Mouse (Mus musculus): ENCODE measurements around the gene Samhd1. TPM values are rescaled to one million over a fixed set of nuclear protein-coding genes. Genes with fewer than 3 reads are reported as not detected.

The Samhd1 gene
- 710 TPM for polyA plus RNA-seq (2017; shearing (Covaris generic))

DNA sequence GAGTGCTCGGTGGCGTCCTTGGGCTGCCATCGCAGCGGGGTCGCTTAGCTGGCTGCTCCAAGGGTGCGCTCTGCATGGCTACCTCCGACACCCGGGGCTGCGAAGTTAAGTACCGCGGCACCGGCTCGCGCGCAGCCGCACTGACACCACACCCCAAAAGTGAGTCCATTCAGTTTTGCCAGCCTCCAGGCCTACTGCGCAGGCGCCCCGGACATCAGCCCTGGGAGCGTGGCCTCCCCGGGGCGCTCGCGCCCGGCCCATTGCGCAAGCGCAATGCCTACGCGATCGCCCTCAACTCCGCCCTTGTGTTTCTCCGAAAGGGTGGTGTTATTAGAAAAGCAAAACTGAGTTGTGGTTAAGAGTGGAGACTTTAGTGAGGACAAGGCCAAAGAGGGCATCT is at the start of gene Samhd1:
Samhd1 (minus strand) TSS at position 252 of the 400 bp plus-strand sequence.

DNA sequence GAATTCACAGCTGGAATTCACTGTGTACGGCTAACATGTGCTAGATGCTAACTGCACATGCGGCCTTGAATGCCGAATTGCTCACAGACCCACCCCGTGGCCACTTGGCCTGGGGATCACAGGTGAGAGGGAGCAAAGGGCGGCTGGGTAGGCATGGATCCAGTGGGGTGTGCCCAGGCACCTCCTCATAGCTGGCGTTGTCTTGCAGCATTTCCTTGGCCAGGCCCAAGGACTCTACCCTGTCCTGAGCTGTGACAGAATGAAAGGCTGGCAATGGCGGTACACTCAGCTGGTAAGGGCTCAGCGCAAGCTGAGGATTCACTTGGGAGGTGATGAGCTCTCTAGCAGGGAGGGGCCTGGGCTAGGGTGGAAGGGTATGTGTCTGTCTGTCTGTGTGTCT is 48.3 kb downstream of the Samhd1 start, which contains the start of gene Tldc2:
Tldc2 (plus strand) TSS at position 260 of the 400 bp plus-strand sequence.

DNA sequence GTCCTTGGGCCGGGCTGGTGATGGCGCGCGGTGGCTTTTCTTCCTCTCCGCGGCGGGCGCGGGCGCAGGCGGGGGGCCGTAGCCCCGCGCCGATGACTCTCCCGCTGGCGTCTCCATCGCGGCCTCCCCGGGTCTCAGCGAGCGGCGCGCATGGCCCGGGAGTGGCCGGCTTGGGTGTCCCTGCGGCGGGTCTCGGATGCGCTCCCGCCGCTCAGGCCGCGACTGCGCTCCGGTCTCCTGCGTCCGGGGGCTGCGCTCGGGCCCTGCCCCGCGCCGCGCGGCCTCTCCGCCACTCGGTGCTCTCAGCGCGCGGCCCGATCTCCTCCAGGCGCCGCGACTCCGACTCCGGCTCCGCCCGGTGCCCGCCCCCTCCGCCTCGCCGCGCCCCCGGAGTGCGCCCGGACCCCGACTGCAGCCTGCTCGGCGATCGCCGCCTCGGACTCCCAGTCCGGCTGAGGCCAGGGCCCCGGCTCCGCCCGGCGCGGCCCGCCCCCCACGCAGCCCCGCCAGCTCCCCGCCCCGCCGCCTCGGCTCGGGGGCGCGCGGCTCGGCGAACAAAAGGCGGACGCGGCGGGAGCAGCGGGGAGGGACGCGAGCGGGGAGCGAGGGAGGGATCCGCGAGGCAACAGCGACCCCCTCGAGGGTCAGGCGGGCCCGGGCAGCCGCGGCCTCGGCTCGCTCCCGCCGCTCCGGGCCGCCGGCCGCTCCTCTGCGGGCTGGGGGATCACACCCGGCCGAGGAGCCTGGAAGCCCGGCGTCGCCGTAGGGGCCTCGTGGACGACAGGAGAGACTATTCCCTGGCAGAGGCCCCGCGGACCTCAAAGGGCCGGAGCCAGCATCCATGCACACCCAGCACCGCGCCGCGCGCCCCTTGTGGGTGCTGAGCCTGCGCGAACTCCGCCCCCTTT is 56.0 kb downstream of the Samhd1 start, which contains the start of gene Soga1:
Soga1 (minus strand) TSS at position 462 of the 908 bp plus-strand sequence.

Other genes starting within 250 kb of the Samhd1 start
- gene Sla2, start 248.1 kb downstream of the Samhd1 start, polyA plus RNA-seq (2017; shearing (Covaris generic)), result 63.0 TPM
- gene Ndrg3, start 143.2 kb downstream of the Samhd1 start, polyA plus RNA-seq (2017; shearing (Covaris generic)), result 189 TPM
- gene Dsn1, start 128.1 kb downstream of the Samhd1 start, polyA plus RNA-seq (2017; shearing (Covaris generic)), result 14.5 TPM
- 0.02 TPM for gene Soga1, start 56.0 kb downstream of the Samhd1 start, polyA plus RNA-seq (2017; shearing (Covaris generic))
- not detected for gene Tldc2, start 48.2 kb downstream of the Samhd1 start, polyA plus RNA-seq (2017; shearing (Covaris generic))
- gene Rbl1, start 69.3 kb upstream of the Samhd1 start, polyA plus RNA-seq (2017; shearing (Covaris generic)), result 36.8 TPM
- gene Rpn2, start 143.8 kb upstream of the Samhd1 start, polyA plus RNA-seq (2017; shearing (Covaris generic)), result 200 TPM
- gene Mroh8, start 144.3 kb upstream of the Samhd1 start, polyA plus RNA-seq (2017; shearing (Covaris generic)), result 0.16 TPM
- not detected for gene Ghrh, start 212.2 kb upstream of the Samhd1 start, polyA plus RNA-seq (2017; shearing (Covaris generic))
- 48.5 TPM for gene Manbal, start 232.3 kb upstream of the Samhd1 start, polyA plus RNA-seq (2017; shearing (Covaris generic))